Mouse (Mus musculus): ENCODE measurements at regions not wholly inside any gene's neighbourhood (a gene's known extent, or its start where the extent isn't known, plus 50 kb on each side); places are given as distances from the start of the nearest gene placed in this dataset.

DNA sequence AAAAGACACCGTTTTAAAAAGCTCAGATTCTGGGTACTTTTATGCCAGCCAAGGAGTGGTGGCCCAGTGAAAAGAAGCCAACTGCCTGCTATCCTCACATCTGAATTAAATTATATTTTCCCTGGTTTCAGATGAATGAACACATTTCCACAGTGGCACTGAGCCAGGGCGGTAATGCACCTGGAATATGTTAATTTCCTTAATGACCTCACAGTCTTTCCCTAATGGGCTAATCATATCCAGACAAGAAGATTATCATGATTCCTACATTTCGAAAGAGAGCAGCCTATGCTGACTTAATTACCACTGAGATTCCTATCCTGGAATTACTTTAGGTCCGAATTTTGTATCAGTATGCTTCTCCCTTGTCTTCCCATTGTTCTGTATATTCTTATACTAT is 454.3 kb upstream of the Intu start:
- TF ChIP-seq CTCF (IDR thresholded peaks at IDR 0.05; ENCODE audit: low read depth, low read length) (no peak), POLR2A (IDR thresholded peaks at IDR 0.05; ENCODE audit: borderline replicate concordance, low read depth, low read length) (no peak)
